Mouse (Mus musculus) brain, embryonic 14.5 days (tissue): Measurements from ENCODE around the gene Trafd1.

Experiments used
- CTCF ChIP-seq: fragments of 200-500 bp; IDR thresholded peaks from 2 replicates; pipeline ENCODE4 v1.5.1; 2012; ENCODE audit warnings: inconsistent platforms, mild to moderate bottlenecking, moderate library complexity, borderline replicate concordance; ENCODE audit not compliant: insufficient read depth, insufficient read length; ENCODE audit errors: extremely low read depth
- POLR2A ChIP-seq: fragments of 200-500 bp; IDR thresholded peaks from 2 replicates; pipeline ENCODE4 v1.6.1; 2012; ENCODE audit warnings: mild to moderate bottlenecking, inconsistent platforms, borderline replicate concordance; ENCODE audit not compliant: poor library complexity, insufficient read depth, insufficient read length, severe bottlenecking; ENCODE audit errors: extremely low read depth

GRCm38 (mm10) chr5:121422787-121423186 lies 37.4 kb upstream of the Trafd1 start:
- TF ChIP-seq CTCF (no peak), POLR2A (no peak)
